Mouse (Mus musculus) T-cell, adult 2 months (primary cell): ENCODE measurements around the gene Tbc1d24.

Experiments
- DNase-seq: peaks from one replicate; pipeline ENCODE4 v3.0.0; 2022; ENCODE audit warnings: low spot score

Gene Tbc1d24

DNA sequence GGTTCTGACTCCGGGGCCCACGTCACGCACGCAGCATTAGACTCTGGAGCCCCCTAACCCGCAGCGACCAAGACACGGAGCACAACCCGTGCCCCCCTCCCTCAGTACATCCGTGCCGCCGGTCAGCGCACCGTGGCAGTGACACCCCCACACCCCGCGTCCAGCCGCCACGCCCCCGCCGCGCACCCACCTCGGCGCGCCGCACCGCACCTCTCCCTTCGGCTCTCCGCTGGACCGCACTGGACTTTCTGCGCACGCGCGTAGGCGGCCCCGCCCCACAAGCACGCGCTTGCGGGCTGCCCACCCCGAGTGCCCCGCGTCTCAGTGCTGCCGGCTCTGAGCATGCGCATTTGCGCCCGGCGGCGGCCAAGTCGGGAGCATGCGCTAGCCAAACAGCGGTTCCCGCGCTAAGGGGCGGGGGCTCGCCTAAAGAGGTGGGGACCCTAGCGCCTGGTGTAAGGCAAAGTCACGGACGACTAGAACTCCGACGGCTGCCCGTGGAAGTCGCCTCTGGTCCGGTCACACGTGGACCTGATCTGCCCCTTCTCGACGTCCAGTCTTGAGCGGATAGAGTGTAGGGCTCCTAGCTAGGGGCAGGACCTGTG lies at the start of gene Tbc1d24:
Tbc1d24 (minus strand) TSS at position 279 of the 605 bp plus-strand sequence.
- DNase-seq: peak; percentile 83

DNA sequence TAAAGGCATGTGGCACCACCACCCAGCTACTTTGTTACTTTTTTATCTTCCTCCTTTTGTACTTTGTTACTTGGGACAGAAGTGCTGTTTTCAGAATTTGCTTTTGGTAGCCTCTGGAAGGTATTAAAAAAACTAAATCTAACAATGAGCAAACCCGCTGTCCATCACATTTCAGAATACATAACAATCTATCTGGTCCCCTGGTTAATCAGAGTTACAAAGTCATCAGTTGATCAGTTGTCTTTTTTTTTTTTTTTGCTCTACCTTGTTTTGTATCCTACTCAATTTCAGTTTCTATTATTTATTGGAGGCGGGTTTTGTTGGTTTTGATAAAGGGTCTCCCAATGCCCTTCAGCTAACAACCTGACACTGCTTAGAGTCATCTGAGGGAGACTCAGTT lies 47.0 kb upstream of the Tbc1d24 start:
- DNase-seq: no peak

DNA sequence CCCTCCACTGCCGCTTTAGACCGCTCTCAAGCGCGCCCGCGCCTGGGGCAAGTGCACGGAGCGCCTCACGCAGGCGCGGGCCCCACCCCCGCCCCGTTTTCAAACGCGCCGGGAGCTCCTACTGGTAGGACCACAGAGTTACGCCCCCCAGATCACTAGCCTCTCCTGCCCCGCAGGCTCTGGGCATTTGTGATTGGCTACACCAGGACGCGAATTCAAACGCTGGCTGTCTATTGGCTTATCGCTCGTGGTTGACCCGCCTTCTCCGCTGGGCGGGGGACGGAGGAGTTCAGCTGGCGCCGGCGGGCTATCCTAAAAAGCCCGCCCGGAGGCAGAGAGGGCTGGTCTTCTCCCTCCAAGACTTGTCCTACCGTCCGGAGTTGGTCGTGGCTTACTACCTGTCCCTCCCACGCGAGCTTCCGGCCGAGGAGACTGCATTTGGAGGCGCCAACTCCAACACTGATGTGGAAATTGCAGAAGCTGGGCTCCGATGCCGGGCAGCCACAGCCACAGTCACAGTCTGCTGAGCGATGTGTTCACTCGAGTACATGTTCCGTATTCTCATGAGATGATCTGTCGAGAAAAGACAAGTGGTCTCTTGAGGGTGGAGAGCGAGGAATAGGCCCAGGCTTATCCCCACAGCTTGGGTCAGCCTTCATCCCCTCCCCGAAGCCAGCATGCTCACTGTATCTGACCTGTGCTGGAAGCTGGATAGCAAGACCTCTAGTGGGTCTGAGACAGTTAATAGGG lies 46.1 kb upstream of the Tbc1d24 start, which contains the start of gene Ccnf:
Ccnf (minus strand) TSS at position 165 of the 750 bp plus-strand sequence.
- DNase-seq: peak; percentile 97

DNA sequence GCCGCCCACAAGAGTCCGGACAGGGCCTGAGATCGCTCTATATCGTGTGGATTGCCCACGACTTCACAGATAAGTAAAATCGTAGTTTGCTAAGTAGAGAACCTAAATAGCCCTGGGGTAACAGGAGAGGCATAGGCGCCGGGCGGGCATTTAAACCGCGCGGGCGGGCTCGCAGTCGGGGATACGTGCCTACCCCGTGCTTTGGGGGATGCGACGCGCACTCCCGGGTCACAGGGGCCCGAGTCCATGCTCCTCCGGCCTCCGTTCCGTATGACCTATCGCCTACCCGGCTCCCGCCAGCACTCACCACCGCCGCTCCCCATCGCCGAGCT lies 45.6 kb upstream of the Tbc1d24 start:
- no peak for DNase-seq

DNA sequence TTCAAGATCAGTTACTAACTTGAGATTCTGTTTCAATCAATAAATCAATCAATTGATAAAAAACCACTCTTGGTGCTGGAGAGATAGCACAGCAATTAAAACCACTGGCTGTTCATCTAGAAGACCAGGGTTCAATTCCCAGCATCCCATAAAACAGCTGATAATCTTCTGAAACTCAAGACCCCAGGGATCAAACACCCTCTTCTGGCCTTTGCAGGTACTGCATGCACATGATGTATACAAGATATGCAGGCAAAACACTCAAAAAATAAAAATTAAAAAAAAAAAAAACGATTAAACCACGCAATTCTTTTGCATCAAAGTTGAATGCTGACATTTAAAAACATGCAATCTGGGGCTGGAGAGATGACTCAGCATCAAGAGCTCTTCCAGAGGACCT lies 43.3 kb upstream of the Tbc1d24 start:
- DNase-seq: no peak

DNA sequence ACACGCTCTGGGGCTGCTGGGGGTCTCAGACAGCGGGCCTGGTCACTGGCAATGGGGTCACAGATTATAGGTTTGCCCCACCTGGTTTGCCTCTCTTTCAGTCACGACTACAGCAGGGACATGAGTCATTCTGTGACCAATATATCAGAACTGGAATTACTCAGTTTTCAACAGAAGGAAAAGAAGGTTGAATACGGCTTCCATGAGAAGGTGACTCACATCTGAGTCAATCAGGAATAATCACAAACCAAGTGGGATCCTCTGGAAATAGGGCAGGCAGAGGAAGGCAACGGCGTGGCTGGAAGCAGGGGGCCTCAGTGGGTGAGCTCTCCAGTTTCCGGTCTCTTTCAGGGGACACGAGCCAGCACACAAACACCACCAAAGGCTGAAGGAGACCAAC lies 38.7 kb upstream of the Tbc1d24 start:
- no peak for DNase-seq

DNA sequence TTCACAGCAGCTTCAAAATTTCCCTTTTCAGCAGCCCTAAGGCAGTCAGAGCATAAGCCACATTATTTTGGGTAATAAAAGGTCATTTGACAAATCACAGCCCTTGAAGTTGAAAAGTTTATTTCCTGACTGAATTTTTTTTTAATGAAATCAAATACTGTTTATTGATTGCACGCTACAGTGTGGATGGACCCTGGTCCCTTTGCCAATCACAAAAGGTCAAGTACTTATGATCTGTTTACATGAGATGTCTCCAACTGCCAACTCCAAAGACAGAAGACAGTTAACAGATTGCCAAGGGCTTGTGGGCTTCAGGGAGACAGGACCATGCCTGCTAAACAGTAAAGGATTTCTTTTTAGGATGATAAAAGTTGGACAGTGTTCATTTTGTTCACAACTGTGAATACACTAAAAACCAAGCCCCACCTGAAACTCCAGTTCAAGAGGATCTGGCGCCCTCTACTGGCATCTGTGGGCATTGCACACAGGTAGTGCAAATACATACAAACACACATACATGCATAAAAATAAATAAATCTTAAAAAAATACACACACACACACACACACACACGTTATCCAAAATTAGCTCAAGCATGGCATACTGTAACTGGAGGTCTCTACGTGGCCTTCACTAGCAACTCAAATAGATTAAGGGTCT lies 38.1 kb upstream of the Tbc1d24 start:
- peak; percentile 56 for DNase-seq

DNA sequence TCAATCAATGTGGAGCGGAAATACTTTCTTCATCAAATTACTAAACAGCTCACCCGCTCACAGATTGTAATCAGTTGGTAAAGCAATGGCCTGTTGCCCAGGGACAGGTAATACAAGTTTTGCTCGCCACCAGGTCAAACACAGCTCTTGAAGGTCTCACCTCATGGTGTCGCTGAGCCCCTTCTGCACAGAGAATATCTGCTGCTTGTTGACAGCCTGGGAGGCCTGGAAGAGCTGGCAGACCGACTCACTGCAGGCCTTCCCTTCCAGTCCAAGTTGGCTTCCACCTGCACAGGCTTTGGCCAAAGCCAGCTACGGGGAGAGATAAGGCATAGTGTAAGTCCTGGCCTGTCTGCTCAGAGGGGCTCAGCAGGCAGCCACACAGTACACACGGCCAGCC lies 31.6 kb upstream of the Tbc1d24 start:
- DNase-seq: no peak

DNA sequence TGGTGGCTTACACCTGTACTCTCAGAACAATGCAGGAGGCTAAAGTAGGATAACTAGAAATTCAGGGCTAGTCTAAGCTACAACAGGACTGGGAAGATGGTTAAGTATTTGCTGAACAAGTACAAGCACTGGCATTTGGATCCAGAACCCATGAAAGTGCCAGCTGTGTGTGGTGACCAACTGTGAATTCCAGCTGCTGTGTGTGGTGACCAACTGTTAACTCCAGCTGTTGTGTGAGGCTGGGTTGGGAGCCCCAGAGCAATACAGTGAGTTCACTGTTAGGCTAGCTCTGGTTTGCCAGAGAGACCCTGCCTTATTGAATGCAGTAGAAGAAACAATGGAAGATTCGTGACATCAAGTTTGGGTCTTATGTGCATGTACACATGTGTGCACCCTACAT lies 31.1 kb upstream of the Tbc1d24 start:
- no peak for DNase-seq

DNA sequence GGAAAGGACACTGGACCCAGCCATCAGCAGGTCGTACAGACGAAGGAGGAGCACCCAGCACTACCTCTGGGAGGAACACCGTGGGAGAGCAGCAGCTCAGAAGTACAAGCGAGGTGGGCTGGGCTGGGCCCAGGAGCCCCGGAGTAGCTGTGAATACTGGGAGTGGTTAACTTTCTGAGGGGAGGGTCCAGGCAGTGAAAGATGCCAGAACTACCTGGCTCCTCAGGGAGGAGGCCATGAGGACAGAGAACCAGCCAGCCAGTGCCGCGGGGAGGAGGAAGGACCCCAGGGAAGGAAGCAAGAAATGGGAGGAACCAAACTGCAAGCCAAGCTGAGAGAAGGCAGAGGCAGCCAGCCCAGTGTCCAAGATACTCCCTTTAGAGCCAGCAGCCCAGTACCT lies 22.6 kb upstream of the Tbc1d24 start:
- DNase-seq: no peak

DNA sequence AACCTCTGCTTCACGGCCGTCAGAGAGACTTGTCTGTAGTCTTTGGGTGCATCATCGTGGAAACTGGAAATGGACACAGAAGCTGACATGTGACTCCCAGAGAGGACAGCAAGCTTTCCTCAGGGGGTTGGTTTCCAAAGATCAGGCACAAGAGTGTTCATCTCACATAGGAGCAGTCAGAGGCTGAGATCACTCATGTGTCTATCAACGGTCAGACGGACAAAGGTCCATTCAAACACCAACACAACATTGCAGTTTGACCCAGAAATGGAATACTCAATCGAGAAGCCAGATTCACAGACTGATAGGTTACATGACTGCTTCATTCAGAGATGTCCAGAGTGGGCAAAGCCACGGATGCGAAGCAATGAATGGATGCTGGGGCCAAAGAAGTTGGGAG lies 21.4 kb upstream of the Tbc1d24 start:
- no peak for DNase-seq

DNA sequence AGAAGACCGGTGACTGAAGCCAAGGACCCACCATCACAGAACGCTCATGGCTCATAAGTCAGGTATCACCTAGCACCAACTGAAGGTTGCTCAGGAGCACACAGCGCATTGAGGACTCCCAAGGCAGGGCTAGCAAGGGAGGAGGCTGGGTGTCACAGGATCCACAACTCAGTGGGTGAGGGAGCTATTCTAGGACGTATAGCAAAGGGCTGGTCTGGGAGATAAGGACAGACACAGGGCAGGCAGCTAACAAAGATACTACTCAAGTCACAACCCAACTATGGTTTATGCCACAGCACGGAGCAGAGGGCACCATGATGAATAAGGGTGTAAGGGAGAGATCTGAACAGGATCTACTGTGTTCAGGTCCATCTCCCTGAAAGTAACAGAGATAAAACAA lies 20.5 kb upstream of the Tbc1d24 start:
- no peak for DNase-seq

DNA sequence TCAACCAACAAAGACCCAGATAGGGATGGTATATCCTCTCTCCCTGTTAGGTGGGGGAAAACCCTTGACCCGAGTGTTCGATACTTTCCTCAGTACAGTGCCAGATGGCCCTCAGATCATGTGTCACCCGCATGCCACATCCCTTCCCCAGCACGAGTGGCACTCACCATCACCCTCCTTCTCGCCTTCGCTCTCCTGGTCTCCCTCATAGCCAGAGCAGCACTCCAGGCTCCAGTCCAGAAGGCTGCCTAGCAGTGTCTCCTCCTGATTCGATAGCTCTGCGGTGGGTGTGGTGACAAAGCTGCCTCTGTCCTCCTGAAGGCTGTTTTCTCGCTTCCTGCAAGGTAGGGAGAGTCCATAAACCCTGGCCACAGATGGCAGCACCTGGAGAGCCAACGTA lies 19.4 kb upstream of the Tbc1d24 start:
- DNase-seq: no peak

DNA sequence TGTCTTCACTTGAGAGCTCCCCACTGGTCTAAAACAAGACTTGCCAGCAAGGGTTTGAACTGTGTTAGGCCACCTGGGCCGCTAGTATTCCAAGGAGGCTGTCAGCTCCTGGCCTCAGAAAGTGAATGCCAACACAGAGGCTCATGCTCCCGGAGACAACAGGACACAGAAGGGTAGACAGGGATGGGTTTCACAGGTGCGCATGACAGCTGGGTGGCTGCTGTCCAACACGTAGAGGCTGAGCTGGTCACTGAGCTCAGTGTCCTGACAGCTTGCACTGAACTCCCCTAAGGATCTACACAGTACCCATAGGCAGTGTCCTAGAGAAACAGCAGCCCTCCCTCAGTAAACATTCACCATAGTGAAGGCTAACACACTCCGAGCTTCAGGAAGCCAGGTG lies 18.2 kb upstream of the Tbc1d24 start:
- no peak for DNase-seq

DNA sequence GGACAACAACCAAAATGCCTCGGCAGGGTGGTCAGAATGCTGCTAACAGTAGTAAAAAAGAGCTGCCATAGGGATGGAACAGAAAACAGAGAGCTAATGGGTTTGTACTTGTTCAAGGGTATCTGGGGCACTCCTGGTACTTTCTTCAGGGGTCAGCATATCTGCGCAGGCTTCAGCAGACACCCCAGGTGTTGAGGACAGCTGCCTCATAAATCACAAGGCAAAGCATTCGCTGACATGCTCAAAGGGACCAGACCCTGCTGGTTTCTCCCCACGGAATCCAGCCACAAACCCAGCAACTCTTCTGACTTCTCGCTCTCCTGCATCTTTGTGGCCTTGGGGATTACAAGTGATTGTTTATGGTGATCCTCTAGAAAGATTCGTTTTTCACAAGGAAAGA lies 17.3 kb upstream of the Tbc1d24 start:
- no peak for DNase-seq

DNA sequence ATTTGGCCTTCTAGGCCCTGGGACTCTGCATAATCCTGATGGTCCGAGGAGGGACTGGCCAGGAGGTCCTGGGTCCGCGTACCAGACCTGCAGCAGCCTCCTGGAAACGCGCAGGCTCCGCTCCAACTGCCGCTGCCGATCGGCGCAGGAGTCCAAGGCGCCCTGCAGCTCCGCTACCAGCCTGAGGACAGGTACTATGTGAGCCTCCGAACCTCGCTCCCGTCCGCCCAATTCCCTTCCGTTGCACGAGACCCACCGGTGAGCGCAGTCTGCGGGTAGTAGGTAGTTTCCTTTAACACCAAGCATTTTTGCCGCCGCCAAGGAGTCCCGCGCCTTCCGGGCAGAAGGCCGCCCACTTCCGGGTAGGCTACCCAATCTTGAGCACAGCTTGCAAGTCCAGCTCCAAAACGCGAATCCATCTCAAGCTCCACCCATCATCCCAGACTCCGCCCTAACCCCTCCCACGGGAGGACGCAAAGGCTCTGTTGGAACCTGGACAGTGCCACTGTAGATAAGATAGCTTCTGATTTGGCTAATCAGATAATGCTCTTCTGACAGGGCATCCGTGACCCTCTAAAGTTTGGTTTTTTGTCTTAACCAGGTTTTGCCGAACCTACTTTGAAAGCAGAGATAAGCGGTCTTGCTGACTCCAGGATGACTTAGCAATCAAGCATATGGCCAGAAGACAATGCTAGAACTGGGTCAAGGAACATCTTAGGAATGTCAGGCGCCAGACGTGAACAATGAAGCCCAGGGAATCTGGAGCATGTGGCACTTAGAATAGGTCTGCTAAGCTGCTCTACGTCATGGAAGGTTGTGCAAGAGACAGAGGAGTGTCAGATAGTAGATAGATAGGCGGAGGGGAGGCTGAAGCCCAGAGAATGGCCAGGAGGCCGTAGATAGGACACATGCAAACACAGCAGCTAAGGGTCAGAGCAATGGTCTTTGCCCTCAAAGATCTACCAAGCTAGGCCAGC lies 15.4 kb upstream of the Tbc1d24 start, which contains the start of gene Tedc2:
Tedc2 (minus strand) TSS at position 417 of the 977 bp plus-strand sequence.
- DNase-seq: peak; percentile 91

DNA sequence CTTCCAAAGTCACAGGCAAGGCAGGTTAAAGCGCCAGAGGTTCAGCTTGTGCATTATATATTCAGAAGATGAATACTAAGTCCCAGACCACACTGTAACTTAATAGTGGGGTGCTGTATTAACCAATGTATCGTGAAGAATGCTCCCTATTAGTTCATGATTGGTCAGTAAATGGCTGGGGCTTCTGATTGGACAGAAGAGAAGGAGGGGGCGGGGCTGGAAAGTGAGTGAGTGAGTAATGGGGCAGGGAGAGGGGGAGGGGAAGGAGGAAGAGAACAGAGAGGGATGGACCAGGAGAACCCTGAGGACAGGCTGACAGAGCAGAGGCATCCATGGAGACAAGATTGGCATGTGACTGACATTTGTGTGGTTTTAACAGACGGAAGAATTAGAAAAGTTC lies 11.5 kb upstream of the Tbc1d24 start:
- DNase-seq: no peak

DNA sequence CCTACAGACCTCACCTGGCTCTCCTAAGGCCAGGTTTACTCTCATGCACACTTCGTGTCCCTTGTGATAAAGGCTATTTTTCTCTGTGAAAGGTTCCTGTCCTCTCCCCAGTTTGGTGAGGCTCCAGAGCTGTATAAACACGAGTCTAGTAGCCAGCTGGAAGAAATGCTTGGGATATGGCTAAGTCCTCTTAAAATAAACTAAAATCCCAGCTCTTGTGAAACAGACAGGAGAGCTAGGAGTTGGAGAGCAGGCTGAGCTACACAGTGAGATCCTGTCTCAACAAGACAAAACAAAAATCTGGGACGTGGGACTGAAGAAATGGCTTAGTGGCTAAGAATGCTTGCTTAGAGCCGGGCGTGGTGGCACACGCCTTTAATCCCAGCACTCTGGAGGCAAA lies 7.8 kb upstream of the Tbc1d24 start:
- DNase-seq: no peak

DNA sequence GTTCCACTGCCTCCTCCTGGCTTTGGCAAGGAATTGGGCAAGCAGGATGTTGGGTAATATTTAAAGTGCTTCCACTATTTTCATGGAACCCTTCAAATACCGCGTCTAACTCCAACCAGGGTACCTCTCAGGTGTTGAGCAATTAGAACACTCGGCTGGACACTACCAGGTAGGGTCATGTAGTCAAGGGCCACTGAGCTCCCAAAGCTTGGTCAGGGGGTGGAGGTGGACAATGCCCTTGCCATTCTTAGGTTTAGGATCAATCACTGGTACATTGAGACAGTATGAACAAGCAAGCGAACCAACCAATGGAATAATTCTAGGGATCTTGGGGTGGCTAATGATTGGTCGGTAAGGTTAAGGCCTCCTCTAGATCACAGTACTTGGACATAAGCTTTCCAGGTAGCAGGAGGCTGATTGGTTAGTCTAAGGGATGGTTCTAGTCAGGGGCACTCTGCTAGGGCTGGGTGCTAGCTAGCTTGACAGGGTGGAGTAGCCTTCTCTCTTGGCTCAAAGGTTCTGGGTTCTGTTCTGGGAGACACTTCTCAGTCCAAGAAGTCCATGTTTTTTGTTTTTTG lies 7.2 kb upstream of the Tbc1d24 start:
- no peak for DNase-seq

DNA sequence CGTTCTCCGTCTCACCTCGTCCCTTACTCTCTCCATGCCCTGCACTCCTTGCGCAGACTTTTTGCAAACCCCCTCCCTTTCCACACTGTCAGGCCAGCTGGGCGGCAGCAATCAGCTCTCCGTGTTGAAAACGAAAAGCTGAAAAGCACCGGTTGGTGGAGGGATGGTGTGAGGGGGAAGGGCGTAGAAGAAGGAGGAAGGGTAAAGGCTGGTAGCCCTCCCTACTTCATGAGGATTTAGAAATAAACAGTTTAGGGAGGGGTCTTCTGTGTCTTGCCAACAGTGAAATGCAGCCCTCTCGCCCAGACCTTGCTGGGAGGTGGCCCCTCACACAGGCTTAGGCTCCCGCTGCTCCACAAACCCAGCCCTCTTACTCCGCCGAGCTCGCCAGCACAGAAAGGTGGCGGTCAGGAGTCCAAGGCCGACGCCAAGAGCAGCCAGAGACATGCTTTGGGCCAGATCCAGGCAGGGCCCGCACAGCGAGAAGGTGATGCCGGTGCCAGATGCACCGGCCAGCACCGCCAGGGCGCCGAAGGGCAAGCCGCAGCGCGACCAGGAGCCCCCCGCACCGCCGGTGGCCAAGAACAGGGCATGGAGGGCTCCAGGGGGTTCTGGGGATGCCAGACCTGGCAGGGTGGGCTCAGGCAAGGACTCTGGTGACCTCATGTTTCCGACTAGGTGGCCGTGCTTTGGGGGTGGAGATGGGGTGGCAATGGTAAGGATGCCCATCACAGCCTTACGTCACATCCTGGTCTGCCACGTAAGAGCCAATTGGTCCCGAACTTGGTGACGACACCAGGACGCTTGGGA lies 6.5 kb upstream of the Tbc1d24 start:
- no peak for DNase-seq

DNA sequence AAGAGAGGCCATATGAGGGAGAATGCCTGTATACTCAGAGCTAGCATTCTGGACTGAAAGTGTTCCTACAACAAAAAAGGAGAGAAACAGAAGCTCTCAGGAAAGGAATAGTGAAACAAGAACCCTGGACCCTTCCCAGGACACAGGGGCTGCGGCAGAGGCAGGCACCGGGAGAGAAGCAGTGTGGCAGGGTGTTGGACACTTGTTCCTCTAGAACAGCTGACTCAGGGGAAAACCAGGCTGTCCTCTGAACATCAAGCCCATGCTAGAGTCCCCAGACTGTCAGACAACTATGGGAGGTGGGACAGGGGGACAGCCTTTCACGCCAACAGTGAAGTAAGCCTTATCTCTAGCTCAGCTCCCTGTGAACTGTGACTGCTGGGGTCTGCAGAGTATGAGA lies 5.2 kb upstream of the Tbc1d24 start:
- DNase-seq: no peak
